Mouse (Mus musculus): ENCODE results near the gene Usp43.
A peak's percentile ranks its signal among the peaks of the same experiment; 100 is the strongest.

DNA sequence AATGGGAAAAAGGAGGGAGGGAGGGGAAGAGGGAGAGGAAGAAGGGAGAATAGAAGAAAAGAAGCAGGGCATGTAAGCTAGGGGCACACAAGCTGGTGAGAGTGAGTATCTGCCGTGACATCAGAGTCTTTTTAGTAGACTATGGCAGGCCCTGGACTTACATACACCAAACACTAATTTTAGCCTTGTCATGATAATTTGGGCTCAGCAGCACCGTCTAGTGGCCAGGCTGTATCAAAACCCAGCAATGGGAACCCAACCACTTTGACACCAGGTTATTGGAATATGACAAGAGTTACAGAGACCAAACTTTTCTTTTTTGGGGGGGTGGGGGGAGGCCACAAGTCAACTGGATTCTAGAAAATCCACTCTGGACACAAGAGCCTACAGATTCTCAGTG lies 66.9 kb downstream of the Usp43 start:
- TF ChIP-seq POLR2A (IDR thresholded peaks at IDR 0.05; ENCODE audit: insufficient read depth, low read length) (no peak), CTCF (IDR thresholded peaks at IDR 0.05; ENCODE audit: low read depth, low read length) (peak; percentile 51)

Data from ES-Bruce4 (cell line).